Mouse (Mus musculus) fat pad, adult 2 months (tissue): ENCODE results near the gene Idh3b.

Experiments used
- DNase-seq: peaks from one replicate; pipeline ENCODE4 v3.0.0-alpha.2; 2011; ENCODE audit warnings: low read depth, low spot score; ENCODE audit errors: extremely low read depth

Gene Idh3b

GRCm38 (mm10) chr2:130283854-130284654 lies at the start of gene Idh3b:
Gene Idh3b, minus strand, starts transcription at chr2:130284547.
- DNase-seq: no peak

- no peak for DNase-seq
Measured at GRCm38 (mm10) chr2:130329502-130329901, 45.2 kb upstream of the Idh3b start.

GRCm38 (mm10) chr2:130327057-130327456 lies 42.7 kb upstream of the Idh3b start:
- DNase-seq: no peak

- DNase-seq: no peak
Measured at GRCm38 (mm10) chr2:130303014-130303413, 18.7 kb upstream of the Idh3b start.

GRCm38 (mm10) chr2:130297580-130297979 lies 13.2 kb upstream of the Idh3b start:
- DNase-seq: no peak

- DNase-seq: no peak
Measured at GRCm38 (mm10) chr2:130296134-130296745, 11.9 kb upstream of the Idh3b start.

- DNase-seq: no peak
Measured at GRCm38 (mm10) chr2:130295331-130296133, 11.2 kb upstream of the Idh3b start.

- DNase-seq: no peak
Measured at GRCm38 (mm10) chr2:130294936-130295277, 10.6 kb upstream of the Idh3b start, which contains the start of gene Ebf4. Gene Ebf4, plus strand, starts transcription at chr2:130295169.

- DNase-seq: no peak
Measured at GRCm38 (mm10) chr2:130294218-130294935, 10.0 kb upstream of the Idh3b start.

GRCm38 (mm10) chr2:130293486-130293885 lies 9.1 kb upstream of the Idh3b start:
- no peak for DNase-seq

- no peak for DNase-seq
Measured at GRCm38 (mm10) chr2:130293009-130293408, 8.7 kb upstream of the Idh3b start.

- DNase-seq: no peak
Measured at GRCm38 (mm10) chr2:130291434-130291833, 7.1 kb upstream of the Idh3b start.

GRCm38 (mm10) chr2:130289086-130289485 lies 4.7 kb upstream of the Idh3b start:
- no peak for DNase-seq

GRCm38 (mm10) chr2:130280818-130281217 lies 3.5 kb downstream of the Idh3b start:
- no peak for DNase-seq

GRCm38 (mm10) chr2:130280224-130280623 lies 4.1 kb downstream of the Idh3b start:
- no peak for DNase-seq

GRCm38 (mm10) chr2:130279600-130280091 lies 4.7 kb downstream of the Idh3b start:
- DNase-seq: no peak

- DNase-seq: no peak
Measured at GRCm38 (mm10) chr2:130275649-130276048, 8.7 kb downstream of the Idh3b start.

GRCm38 (mm10) chr2:130274862-130275261 lies 9.5 kb downstream of the Idh3b start:
- no peak for DNase-seq

- peak; percentile 70 for DNase-seq
Measured at GRCm38 (mm10) chr2:130274149-130274861, 10.0 kb downstream of the Idh3b start, which contains the start of gene Nop56. Gene Nop56, plus strand, starts transcription at chr2:130274430.

GRCm38 (mm10) chr2:130273732-130274131 lies 10.6 kb downstream of the Idh3b start:
- no peak for DNase-seq
